ENCODE assay signal across 9 mouse cellular contexts in the genomic region with DNA sequence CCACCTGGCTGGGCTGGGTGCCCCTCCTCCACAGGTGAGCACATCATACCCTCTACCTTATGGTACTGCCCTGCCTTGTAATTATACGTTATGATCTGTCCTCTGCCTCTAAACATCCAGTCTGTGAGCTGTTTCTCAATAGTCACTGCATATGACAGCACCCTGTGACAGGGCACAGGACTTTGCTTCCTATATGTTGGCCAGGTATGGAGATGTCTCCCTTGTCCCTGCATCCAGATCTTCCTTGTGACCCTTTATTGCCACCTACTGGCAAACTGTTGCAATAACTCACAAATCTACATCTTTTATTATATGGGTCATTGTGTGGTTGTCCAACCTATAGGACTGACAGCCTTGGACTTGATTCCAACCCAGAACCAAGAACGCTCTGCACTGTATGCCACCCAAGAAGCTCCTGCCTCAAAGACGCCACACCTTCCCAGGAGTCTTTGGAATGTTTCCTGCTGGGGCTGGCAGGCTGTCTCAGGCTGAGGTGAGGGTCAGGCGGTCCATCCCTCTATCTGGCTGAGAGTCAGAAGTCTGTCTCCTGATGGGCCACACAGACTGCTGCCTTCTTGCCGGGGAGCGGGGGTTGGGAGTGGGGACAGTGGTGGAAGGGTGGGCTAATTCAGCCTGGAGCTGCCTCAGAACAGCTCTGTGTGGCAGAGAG. TPM values are rescaled to one million over a fixed set of nuclear protein-coding genes. Genes with fewer than 3 reads are reported as not detected.
DNase-seq lines count a peak whose midpoint lies in the region; ATAC-seq and TF ChIP-seq lines count a peak whose summit lies in the region.
"Had no signal": no experiment of that assay in that cellular context is flagged by ENCODE, and none has a peak within 500 bp of the region (broad histone marks: within the 10 kb centered on the region; RNA-seq: fewer than 3 reads in every experiment).

No protein-coding gene starts in this region.

- ATAC-seq in erythroid progenitor cell, adult 5-6 weeks (replicated peaks; ENCODE audit: low FRiP score, poor library complexity, severe bottlenecking) = 0 out of 2 replicates have a peak, but pooled peaks have one; percentile 46
- peak; percentile 73 for ATAC-seq in hindbrain, postnatal 0 days
- ATAC-seq in midbrain, embryonic 14.5 days (ENCODE audit: low FRiP score, low TSS enrichment) = peak; percentile 74

- no peaks in the 10 kb centered on the region for H3K36me3 ChIP-seq in hindbrain, postnatal 0 days (ENCODE audit: insufficient read depth, low read length)
- H3K36me3 ChIP-seq in midbrain, embryonic 14.5 days (ENCODE audit: control insufficient read depth, insufficient read depth, low read length) = 0 out of 2 replicates have a peak, but pooled peaks cover 5% of the 10 kb centered on the region

- no peak overlapping the region for H3K4me2 ChIP-seq in hindbrain, postnatal 0 days (ENCODE audit: low read depth, low read length)
- H3K4me2 ChIP-seq in midbrain, embryonic 14.5 days (ENCODE audit: low read length) = no peak overlapping the region

- peak; percentile 53 for DNase-seq in left cerebral cortex, adult 11 months (ENCODE audit: low spot score)
- no peak for DNase-seq in left cerebral cortex, postnatal 36 days (ENCODE audit: low spot score in 2 of 2)
- peak; percentile 16 for DNase-seq in brain, embryonic 18.5 days (ENCODE audit: low read depth, low spot score)
- DNase-seq in hindbrain, postnatal 0 days (ENCODE audit: low spot score) = peak; percentile 83
- peak; percentile 50 to 70 for DNase-seq in left cerebral cortex, postnatal 25 days (ENCODE audit: low spot score in 2 of 2)
- DNase-seq in midbrain, embryonic 14.5 days = peak; percentile 84
- no peak for DNase-seq in ovary, postnatal 10 days (ENCODE audit: low spot score)

- no peak overlapping the region for H3K9ac ChIP-seq in hindbrain, postnatal 0 days (replicated peaks; ENCODE audit: low read length)
- no peak overlapping the region for H3K9ac ChIP-seq in midbrain, embryonic 14.5 days (replicated peaks; ENCODE audit: low read length)

- peaks cover 5% of the 10 kb centered on the region; the same call in 1 of the 2 replicates for H3K4me1 ChIP-seq in hindbrain, postnatal 0 days (ENCODE audit: insufficient read depth, low read length)
- H3K4me1 ChIP-seq in midbrain, embryonic 14.5 days (ENCODE audit: control insufficient read depth, insufficient read depth, low read length) = peaks cover 2% of the 10 kb centered on the region

- H3K9me3 ChIP-seq in hindbrain, postnatal 0 days (ENCODE audit: low read length) = no peaks in the 10 kb centered on the region
- no peaks in the 10 kb centered on the region for H3K9me3 ChIP-seq in midbrain, embryonic 14.5 days (ENCODE audit: control insufficient read depth, low read length)

- intact Hi-C loops in left cerebral cortex, postnatal 36 days (cut with DNase I) = loop anchor here (1.0 kb wide), 1 partner anchor 152 kb away; a partner anchor contains a TSS
- intact Hi-C loops in left cerebral cortex, postnatal 25 days (cut with DNase I) = loop anchor here (1.0 to 10.0 kb wide), 3 partner anchors 150 to 388 kb away; no protein-coding TSS in a partner anchor

- peak; percentile 94 for TF ChIP-seq CTCF in hindbrain, postnatal 0 days (IDR thresholded peaks at IDR 0.05; ENCODE audit: low read depth)

- no peaks in the 10 kb centered on the region for H3K27me3 ChIP-seq in hindbrain, postnatal 0 days (ENCODE audit: insufficient read depth, low read length)
- H3K27me3 ChIP-seq in midbrain, embryonic 14.5 days (ENCODE audit: control insufficient read depth, insufficient read depth, low read length) = no peaks in the 10 kb centered on the region

- 24% methylated on average over 6 of the region's 6 CpGs for WGBS in hindbrain, postnatal 0 days
- WGBS in midbrain, embryonic 14.5 days = 41% methylated on average over 6 of the region's 6 CpGs

- no peak overlapping the region for H3K4me3 ChIP-seq in hindbrain, postnatal 0 days (ENCODE audit: low read length)
- H3K4me3 ChIP-seq in midbrain, embryonic 14.5 days (replicated peaks; ENCODE audit: low read depth, low read length) = no peak overlapping the region
- H3K4me3 ChIP-seq: myocyte had no signal

- H3K27ac ChIP-seq in hindbrain, postnatal 0 days = no peak overlapping the region; the same call in 1 of the 2 replicates
- no peak overlapping the region for H3K27ac ChIP-seq in midbrain, embryonic 14.5 days (replicated peaks; ENCODE audit: low read depth, low read length)

RNA-seq across cellular contexts. Expression of a gene that starts 46.2 kb away (rescaled TPM):
- 10 to 100 TPM; 28.1 to 34.6 TPM for total RNA-seq in left cerebral cortex, postnatal 36 days (2021)
- total RNA-seq in erythroid progenitor cell, adult 5-6 weeks (2015; ENCODE audit: low replicate concordance) = not detected in 2 replicates
- total RNA-seq in erythroid progenitor cell, adult 5-6 weeks (2017; ENCODE audit: low replicate concordance) = not detected in 2 replicates
- 64.7 and 67.4 TPM in 2 replicates for total RNA-seq in hindbrain, postnatal 0 days (2014; rRNA removed)
- 15.1 and 18.3 TPM in 2 replicates for polyA plus RNA-seq in hindbrain, postnatal 0 days (2015; fragmentation: Nextera tagmentation; extraction: Ambion mirVana)
- total RNA-seq in left cerebral cortex, postnatal 25 days (2021) = 10 to 100 TPM; 26.1 to 31.8 TPM
- polyA plus RNA-seq in midbrain, embryonic 14.5 days (2014; fragmentation: Nextera tagmentation; extraction: Ambion mirVana) = 24.3 and 25.6 TPM in 2 replicates

Comparison
In these comparisons a context has a peak if more than half of its experiments do, and no peak if none do; other contexts are left out.
1. DNase-seq: peak in left cerebral cortex, adult 11 months (single experiment), brain, embryonic 18.5 days (single experiment), hindbrain, postnatal 0 days (single experiment), left cerebral cortex, postnatal 25 days (2 of 2) and midbrain, embryonic 14.5 days (single experiment); none in left cerebral cortex, postnatal 36 days (0 of 2) and ovary, postnatal 10 days (single experiment).
2. RNA of a gene that starts 46.2 kb away (total RNA-seq): 64.7 to 67.4 TPM in hindbrain, postnatal 0 days, 28.1 to 34.6 TPM in left cerebral cortex, postnatal 36 days and 26.1 to 31.8 TPM in left cerebral cortex, postnatal 25 days; not detected in erythroid progenitor cell, adult 5-6 weeks; every median in the first group is over 10 times any median in the second.
3. Peak in every context shown above with its lines, with median percentiles within 50 percentile points of each other: ATAC-seq.